Mouse (Mus musculus) kidney, postnatal 36 days (tissue): ENCODE measurements around the gene Tpd52l1.
A peak's percentile ranks its signal among the peaks of the same experiment; 100 is the strongest.
"Not testable (repeated sequence)": the region's sequence is repeated elsewhere in the genome, so short reads cannot be mapped to it uniquely, and the experiment has no call there.

Experiments
- DNase-seq, 2 experiments: peaks; one replicate each; pipeline ENCODE4 v3.0.0; 2021 to 2022; ENCODE audit warnings: mixed read lengths in 2 of 2

Gene Tpd52l1

GRCm38 (mm10) chr10:31445291-31446124 lies at the start of gene Tpd52l1:
Gene Tpd52l1 (minus strand): TSS chr10:31445958.
- peak; percentile 91 to 94 for DNase-seq

- no peak for DNase-seq
These were observed 48.5 kb upstream of the Tpd52l1 start for GRCm38 (mm10) chr10:31494296-31494695.

GRCm38 (mm10) chr10:31467043-31467898 lies 21.5 kb upstream of the Tpd52l1 start:
- DNase-seq: no peak

GRCm38 (mm10) chr10:31465840-31466541 lies 20.2 kb upstream of the Tpd52l1 start:
- DNase-seq: peak; percentile 8 to 9

- no peak for DNase-seq
These were observed 19.7 kb upstream of the Tpd52l1 start for GRCm38 (mm10) chr10:31465424-31465823.

- no peak for DNase-seq
These were observed 17.3 kb upstream of the Tpd52l1 start for GRCm38 (mm10) chr10:31463044-31463443.

- no peak for DNase-seq
These were observed 11.0 kb upstream of the Tpd52l1 start for GRCm38 (mm10) chr10:31456806-31457205.

- DNase-seq: no peak
These were observed 1.3 kb upstream of the Tpd52l1 start for GRCm38 (mm10) chr10:31447083-31447482.

- no peak for DNase-seq
These were observed 1.6 kb downstream of the Tpd52l1 start for GRCm38 (mm10) chr10:31444206-31444605.

- no peak for DNase-seq
These were observed 4.3 kb downstream of the Tpd52l1 start for GRCm38 (mm10) chr10:31441491-31441890.

GRCm38 (mm10) chr10:31436047-31436446 lies 9.7 kb downstream of the Tpd52l1 start:
- no peak for DNase-seq

GRCm38 (mm10) chr10:31417956-31418355 lies 27.8 kb downstream of the Tpd52l1 start:
- no peak for DNase-seq

- DNase-seq: no peak
These were observed 52.8 kb downstream of the Tpd52l1 start for GRCm38 (mm10) chr10:31392990-31393389.

- DNase-seq: peak; percentile 8 to 32
These were observed 54.9 kb downstream of the Tpd52l1 start for GRCm38 (mm10) chr10:31390777-31391395.

- not testable (repeated sequence) for DNase-seq
These were observed 57.2 kb downstream of the Tpd52l1 start for GRCm38 (mm10) chr10:31388566-31388965.

GRCm38 (mm10) chr10:31370200-31370599 lies 75.6 kb downstream of the Tpd52l1 start:
- DNase-seq: peak in 1 of 2 experiments; percentile 37

- no peak for DNase-seq
These were observed 86.0 kb downstream of the Tpd52l1 start for GRCm38 (mm10) chr10:31359749-31360148.

- no peak for DNase-seq
These were observed 90.8 kb downstream of the Tpd52l1 start for GRCm38 (mm10) chr10:31354886-31355461.

- DNase-seq: no peak
These were observed 91.6 kb downstream of the Tpd52l1 start for GRCm38 (mm10) chr10:31354141-31354540.

GRCm38 (mm10) chr10:31352845-31353427 lies 92.8 kb downstream of the Tpd52l1 start:
- no peak for DNase-seq

- DNase-seq: no peak
These were observed 94.7 kb downstream of the Tpd52l1 start for GRCm38 (mm10) chr10:31351056-31351455.

GRCm38 (mm10) chr10:31346401-31346800 lies 99.4 kb downstream of the Tpd52l1 start:
- DNase-seq: no peak
